Mouse (Mus musculus): ENCODE measurements around the gene Hsf4. TPM values are rescaled to one million over a fixed set of nuclear protein-coding genes. Genes with fewer than 3 reads are reported as not detected.

Hsf4 gene
- polyA plus RNA-seq, 1 experiment from 2014 or later: not detected

- H3K4me2 ChIP-seq (ENCODE audit: low read depth, low read length): no peak overlapping the region
- no peak overlapping the region for H3K4me3 ChIP-seq (ENCODE audit: low read depth, low read length)
- ATAC-seq (no peak), DNase-seq (no peak)
- peaks cover 11% of the 10 kb centered on the region for H3K27me3 ChIP-seq (ENCODE audit: insufficient read depth, low read length)
- H3K27ac ChIP-seq (ENCODE audit: low read depth): no peak overlapping the region
- TF ChIP-seq CTCF (IDR thresholded peaks at IDR 0.05; ENCODE audit: low read depth): no peak
- no peak for TF ChIP-seq EP300 (IDR thresholded peaks at IDR 0.05; ENCODE audit: low read depth)
- H3K4me1 ChIP-seq (ENCODE audit: insufficient read depth): peaks cover 36% of the 10 kb centered on the region
- H3K9me3 ChIP-seq (ENCODE audit: low read length): no peaks in the 10 kb centered on the region
- 71% methylated on average over 7 of the region's 7 CpGs for WGBS (ENCODE audit: insufficient replicate concordance)
- no peak overlapping the region for H3K9ac ChIP-seq (replicated peaks)
- no peaks in the 10 kb centered on the region for H3K36me3 ChIP-seq (replicated peaks; ENCODE audit: insufficient read depth, low read length)
These were observed 22.9 kb downstream of the Hsf4 start for GRCm38 (mm10) chr8:105292471-105292870.

- TF ChIP-seq CTCF (IDR thresholded peaks at IDR 0.05; ENCODE audit: low read depth): no peak
- TF ChIP-seq EP300 (IDR thresholded peaks at IDR 0.05; ENCODE audit: low read depth): no peak
- no peak overlapping the region for H3K9ac ChIP-seq (replicated peaks)
- H3K4me2 ChIP-seq (ENCODE audit: low read depth, low read length): no peak overlapping the region
- DNase-seq: no peak
- H3K4me3 ChIP-seq (ENCODE audit: low read depth, low read length): no peak overlapping the region
- ATAC-seq: no peak
- H3K36me3 ChIP-seq (replicated peaks; ENCODE audit: insufficient read depth, low read length): no peaks in the 10 kb centered on the region; the same call in 1 of the 2 replicates
- no peaks in the 10 kb centered on the region for H3K9me3 ChIP-seq (ENCODE audit: low read length)
- WGBS (ENCODE audit: insufficient replicate concordance): 67% methylated on average over 19 of the region's 19 CpGs
- H3K27ac ChIP-seq (ENCODE audit: low read depth): no peak overlapping the region
- peaks cover 39% of the 10 kb centered on the region for H3K4me1 ChIP-seq (ENCODE audit: insufficient read depth)
- peaks cover 11% of the 10 kb centered on the region for H3K27me3 ChIP-seq (ENCODE audit: insufficient read depth, low read length)
These were observed 23.8 kb downstream of the Hsf4 start for GRCm38 (mm10) chr8:105293405-105293804.

- WGBS (ENCODE audit: insufficient replicate concordance): 72% methylated on average over 9 of the region's 9 CpGs
- Histone ChIP-seq H3K4me1 (ENCODE audit: insufficient read depth) (peaks cover 41% of the 10 kb centered on the region), H3K9me3 (ENCODE audit: low read length) (no peaks in the 10 kb centered on the region), H3K36me3 (replicated peaks; ENCODE audit: insufficient read depth, low read length) (peaks cover 9% of the 10 kb centered on the region), H3K9ac (replicated peaks) (no peak overlapping the region), H3K4me3 (ENCODE audit: low read depth, low read length) (no peak overlapping the region), H3K27ac (ENCODE audit: low read depth) (no peak overlapping the region), H3K4me2 (ENCODE audit: low read depth, low read length) (peak overlapping the region; percentile 34), H3K27me3 (ENCODE audit: insufficient read depth, low read length) (peaks cover 10% of the 10 kb centered on the region)
- TF ChIP-seq CTCF (IDR thresholded peaks at IDR 0.05; ENCODE audit: low read depth): no peak
- TF ChIP-seq EP300 (IDR thresholded peaks at IDR 0.05; ENCODE audit: low read depth): no peak
- DNase-seq (no peak), ATAC-seq (no peak)
These were observed 25.2 kb downstream of the Hsf4 start for GRCm38 (mm10) chr8:105294776-105295175.

- Histone ChIP-seq H3K27ac (ENCODE audit: low read depth) (peak overlapping the region; percentile 37; the same call in 1 of the 2 replicates), H3K4me3 (ENCODE audit: low read depth, low read length) (peak overlapping the region; percentile 16; the same call in 1 of the 2 replicates), H3K4me2 (ENCODE audit: low read depth, low read length) (peak overlapping the region; percentile 34), H3K36me3 (replicated peaks; ENCODE audit: insufficient read depth, low read length) (peaks cover 14% of the 10 kb centered on the region), H3K27me3 (ENCODE audit: insufficient read depth, low read length) (peaks cover 5% of the 10 kb centered on the region), H3K4me1 (ENCODE audit: insufficient read depth) (peaks cover 37% of the 10 kb centered on the region), H3K9me3 (ENCODE audit: low read length) (no peaks in the 10 kb centered on the region), H3K9ac (replicated peaks) (no peak overlapping the region; the same call in 1 of the 2 replicates)
- 65% methylated on average over 11 of the region's 11 CpGs for WGBS (ENCODE audit: insufficient replicate concordance)
- no peak for TF ChIP-seq CTCF (IDR thresholded peaks at IDR 0.05; ENCODE audit: low read depth)
- DNase-seq (no peak), ATAC-seq (no peak)
These were observed 25.7 kb downstream of the Hsf4 start for GRCm38 (mm10) chr8:105295256-105295655.

GRCm38 (mm10) chr8:105295895-105296573 lies 26.4 kb downstream of the Hsf4 start, which contains the start of gene Exoc3l:
Exoc3l (minus strand) TSS chr8:105296101.
- Histone ChIP-seq H3K4me3 (ENCODE audit: low read depth, low read length) (peak within 1 kb of the TSS; percentile 94), H3K27ac (ENCODE audit: low read depth) (peak within 1 kb of the TSS; percentile 84), H3K9me3 (ENCODE audit: low read length) (no peaks in the 10 kb centered on the region), H3K9ac (replicated peaks) (no peak within 1 kb of the TSS; the same call in 1 of the 2 replicates), H3K4me1 (ENCODE audit: insufficient read depth) (peaks cover 32% of the 10 kb centered on the region), H3K27me3 (ENCODE audit: insufficient read depth, low read length) (no peaks in the 10 kb centered on the region), H3K36me3 (replicated peaks; ENCODE audit: insufficient read depth, low read length) (peaks cover 22% of the 10 kb centered on the region), H3K4me2 (ENCODE audit: low read depth, low read length) (peak within 1 kb of the TSS; percentile 90)
- DNase-seq (no peak), ATAC-seq (no peak)
- WGBS (ENCODE audit: insufficient replicate concordance): 36% methylated on average over 11 of the region's 11 CpGs
- TF ChIP-seq EP300 (IDR thresholded peaks at IDR 0.05; ENCODE audit: low read depth): no peak
- no peak for TF ChIP-seq CTCF (IDR thresholded peaks at IDR 0.05; ENCODE audit: low read depth)

- Histone ChIP-seq H3K9me3 (ENCODE audit: low read length) (no peaks in the 10 kb centered on the region), H3K4me2 (ENCODE audit: low read depth, low read length) (peak within 1 kb of the TSS; percentile 90), H3K9ac (replicated peaks) (peak within 1 kb of the TSS; percentile 97), H3K27ac (ENCODE audit: low read depth) (peak within 1 kb of the TSS; percentile 84), H3K27me3 (ENCODE audit: insufficient read depth, low read length) (no peaks in the 10 kb centered on the region), H3K4me1 (ENCODE audit: insufficient read depth) (peaks cover 40% of the 10 kb centered on the region), H3K4me3 (ENCODE audit: low read depth, low read length) (peak within 1 kb of the TSS; percentile 94), H3K36me3 (replicated peaks; ENCODE audit: insufficient read depth, low read length) (peaks cover 37% of the 10 kb centered on the region)
- TF ChIP-seq EP300 (IDR thresholded peaks at IDR 0.05; ENCODE audit: low read depth): no peak
- TF ChIP-seq CTCF (IDR thresholded peaks at IDR 0.05; ENCODE audit: low read depth): 0 out of 2 replicates have a peak, but pooled peaks have one; percentile 1
- DNase-seq (peak; percentile 95), ATAC-seq (peak; percentile 81)
- WGBS (ENCODE audit: insufficient replicate concordance): under 1% methylated on average over 58 of the region's 58 CpGs
These were observed 28.1 kb downstream of the Hsf4 start, which contains the start of gene E2f4 for GRCm38 (mm10) chr8:105297511-105298192. E2f4 (plus strand) TSS chr8:105297663.
